Mouse (Mus musculus) CH12.LX (cell line): Measurements from ENCODE around the gene Tada2a.

Experiments used
- CTCF ChIP-seq, 2 experiments: IDR thresholded peaks in 1 of 2; conservative IDR thresholded peaks in 1 of 2; 2 replicates each; pipeline ENCODE4 v1.5.1; 2011 to 2012; ENCODE audit warnings: low read depth in 2 of 2, low read length in 2 of 2, improper control_type of control experiment in 1 of 2, inconsistent platforms in 1 of 2, mild to moderate bottlenecking in 1 of 2, moderate library complexity in 1 of 2
- E2F4 ChIP-seq: IDR thresholded peaks from 2 replicates; pipeline ENCODE4 v1.6.1; 2011; ENCODE audit warnings: low read depth, low read length, improper control_type of control experiment; ENCODE audit not compliant: insufficient replicate concordance
- ELF1 ChIP-seq: IDR thresholded peaks from 2 replicates; pipeline ENCODE4 v1.6.1; 2014; ENCODE audit warnings: low read depth, mild to moderate bottlenecking, inconsistent platforms, low read length, improper control_type of control experiment
- JUND ChIP-seq: conservative IDR thresholded peaks from 2 replicates; pipeline ENCODE4 v1.6.1; 2011; ENCODE audit warnings: low read depth, low read length, improper control_type of control experiment
- MXI1 ChIP-seq: IDR thresholded peaks from 2 replicates; pipeline ENCODE4 v1.6.1; 2011; ENCODE audit warnings: mild to moderate bottlenecking, low read depth, low read length, improper control_type of control experiment
- POLR2A ChIP-seq: IDR thresholded peaks from 2 replicates; pipeline ENCODE4 v1.6.1; 2011; ENCODE audit warnings: low read depth, mild to moderate bottlenecking, improper control_type of control experiment, low read length
- RCOR1 ChIP-seq: conservative IDR thresholded peaks from 2 replicates; pipeline ENCODE4 v1.6.1; 2012; ENCODE audit warnings: low read depth, mild to moderate bottlenecking, inconsistent platforms, low read length, improper control_type of control experiment
- SIN3A ChIP-seq: IDR thresholded peaks from 2 replicates; pipeline ENCODE4 v1.6.1; 2012; ENCODE audit warnings: low read length, improper control_type of control experiment, inconsistent platforms
- ZNF384 ChIP-seq: IDR thresholded peaks from 2 replicates; pipeline ENCODE4 v1.6.1; 2012; ENCODE audit warnings: low read depth, low read length, improper control_type of control experiment, inconsistent platforms

- TF ChIP-seq ZNF384 (no peak), CTCF (conservative IDR thresholded peaks at IDR 0.05 in 1 of 2, IDR thresholded peaks at IDR 0.05 in 1 of 2; ENCODE audit: low read depth in 2 of 2, low read length in 2 of 2) (no peak), MXI1 (no peak), POLR2A (no peak), E2F4 (no peak), SIN3A (no peak), ELF1 (no peak), RCOR1 (no peak), JUND (no peak)
These were observed 13.8 kb downstream of the Tada2a start for GRCm38 (mm10) chr11:84115646-84116045.
